Mouse (Mus musculus) liver, adult 2 months (tissue): Measurements from ENCODE around the gene Sdk2. TPM values are rescaled to one million over a fixed set of nuclear protein-coding genes. Genes with fewer than 3 reads are reported as not detected.

Experiments used
- DNase-seq: peaks from one replicate; pipeline ENCODE4 v3.0.0-alpha.2; 2011; ENCODE audit warnings: low read depth, low spot score; ENCODE audit errors: extremely low read depth
- H3K27ac ChIP-seq: fragments of 200-500 bp; replicated peaks from 2 replicates; pipeline ENCODE4 v1.5.1; 2012; ENCODE audit warnings: low read depth, mild to moderate bottlenecking, control low read depth, inconsistent platforms, low read length; ENCODE audit not compliant: insufficient read depth
- H3K27me3 ChIP-seq: fragments of 200-500 bp; 2 replicates; pipeline ENCODE4 v1.6.1; 2012; ENCODE audit warnings: mild to moderate bottlenecking, moderate library complexity, low read length, inconsistent platforms; ENCODE audit not compliant: control insufficient read depth, insufficient read depth
- H3K36me3 ChIP-seq: fragments of 200-500 bp; 2 replicates; pipeline ENCODE4 v1.6.1; 2012; ENCODE audit warnings: low read length, inconsistent platforms; ENCODE audit not compliant: control insufficient read depth, insufficient read depth
- H3K4me1 ChIP-seq: fragments of 200-500 bp; 2 replicates; pipeline ENCODE4 v1.6.1; 2011; ENCODE audit warnings: low read length; ENCODE audit not compliant: control insufficient read depth, insufficient read depth
- H3K4me3 ChIP-seq: fragments of 200-500 bp; 2 replicates; pipeline ENCODE4 v1.5.1; 2011; ENCODE audit warnings: low read depth, mild to moderate bottlenecking, control low read depth, low read length, moderate library complexity; ENCODE audit not compliant: insufficient read depth
- H3K79me2 ChIP-seq: fragments of 200-500 bp; 2 replicates; pipeline ENCODE4 v1.6.1; 2012; ENCODE audit warnings: inconsistent platforms, mild to moderate bottlenecking, low read length, moderate library complexity; ENCODE audit not compliant: control insufficient read depth, insufficient read depth
- H3K9ac ChIP-seq: fragments of 200-500 bp; 2 replicates; pipeline ENCODE4 v1.6.1; 2012; ENCODE audit warnings: low read depth, mild to moderate bottlenecking, control low read depth, inconsistent platforms, low read length
- CTCF ChIP-seq: fragments of 200-500 bp; IDR thresholded peaks from 2 replicates; pipeline ENCODE4 v1.5.1; 2011; ENCODE audit warnings: low read depth, low read length, control low read depth
- POLR2A ChIP-seq: fragments of 200-500 bp; IDR thresholded peaks from 2 replicates; pipeline ENCODE4 v1.6.1; 2011; ENCODE audit warnings: low read length, control low read depth; ENCODE audit not compliant: insufficient read depth; ENCODE audit errors: extremely low read depth
- WGBS: fragments of 180-500 bp; shearing (Covaris S2); methylation state at CpG from one replicate; pipeline ENCODE4 v1.1.7; 2018; 5-methylcytosine and 5-hydroxymethylcytosine counted together
- polyA plus RNA-seq: library from polyadenylated mRNA; depleted of rRNA; stranded (reverse); fragments of >200 nt; gene quantifications from 2 replicates; pipeline ENCODE4 v1.2.3, GENCODE M21; 2012
- total RNA-seq: library from RNA; depleted of rRNA; stranded (reverse); fragments of >200 nt; gene quantifications from 2 replicates; pipeline ENCODE4 v1.2.3, GENCODE M21; 2014

Sdk2 gene
- total and polyA plus RNA-seq, 2 experiments, result 0.07 to 0.28 TPM

DNA sequence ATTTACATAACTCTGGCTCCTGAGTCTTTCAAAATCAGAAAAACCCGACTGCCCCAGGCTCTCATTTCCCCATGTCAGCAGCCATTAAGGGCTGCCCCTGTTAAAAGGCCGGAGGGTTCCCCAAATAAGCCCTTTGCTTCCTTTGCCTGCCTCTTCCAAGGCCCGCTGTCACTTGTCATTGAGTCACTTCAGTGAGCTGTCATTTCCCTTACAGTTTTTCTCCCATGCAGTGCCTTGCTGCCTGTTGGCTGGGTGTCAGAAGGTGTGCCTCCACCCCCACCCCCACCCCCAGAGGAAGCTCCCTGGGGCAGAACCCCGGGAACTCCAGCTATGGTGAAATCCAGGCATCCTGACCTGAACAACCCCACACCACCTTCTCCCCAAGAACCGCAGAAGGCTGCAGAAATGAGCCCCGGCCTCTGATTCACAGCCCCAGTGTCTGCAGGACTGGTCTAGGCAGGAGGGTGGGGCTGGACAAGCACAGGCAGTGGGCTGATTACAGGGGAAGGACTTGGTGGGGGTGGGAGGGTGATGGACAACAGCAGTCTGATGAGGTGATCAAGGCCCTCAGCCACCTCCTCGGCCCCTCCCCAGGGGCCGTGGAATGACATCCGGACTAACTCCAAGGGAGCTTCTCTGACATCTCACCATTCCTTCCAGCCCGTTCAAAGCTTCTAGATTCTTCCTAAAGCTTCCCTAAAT, 300.4 kb downstream of the Sdk2 start:
- DNase-seq, result no peak
- Histone ChIP-seq H3K36me3 (no peaks in the 10 kb centered on the region), H3K79me2 (no peaks in the 10 kb centered on the region), H3K27me3 (no peaks in the 10 kb centered on the region), H3K4me1 (no peaks in the 10 kb centered on the region), H3K27ac (no peak overlapping the region), H3K4me3 (no peak overlapping the region), H3K9ac (no peak overlapping the region)
- TF ChIP-seq POLR2A (no peak), CTCF (no peak)
- 70% methylated on average over 10 of the region's 10 CpGs for WGBS

- H3K27ac ChIP-seq, result no peak overlapping the region
- 93% methylated on average over 6 of the region's 6 CpGs for WGBS
Measured at GRCm38 (mm10) chr11:113764132-113764849, 302.6 kb downstream of the Sdk2 start.

GRCm38 (mm10) chr11:113763449-113763848, 303.4 kb downstream of the Sdk2 start:
- H3K27ac ChIP-seq, result no peak overlapping the region
- DNase-seq, result no peak
- no peaks in the 10 kb centered on the region for H3K79me2 ChIP-seq
- TF ChIP-seq CTCF (no peak), POLR2A (no peak)
- H3K36me3 ChIP-seq, result no peaks in the 10 kb centered on the region
- H3K27me3 ChIP-seq, result no peaks in the 10 kb centered on the region
- H3K4me1 ChIP-seq, result no peaks in the 10 kb centered on the region
- no peak overlapping the region for H3K9ac ChIP-seq
- 59% methylated on average over 5 of the region's 5 CpGs for WGBS
- H3K4me3 ChIP-seq, result no peak overlapping the region

More at GRCm38 (mm10) chr11:113764132-113764849, 302.6 kb downstream of the Sdk2 start:
- Histone ChIP-seq H3K79me2 (no peaks in the 10 kb centered on the region), H3K27me3 (no peaks in the 10 kb centered on the region), H3K9ac (no peak overlapping the region), H3K36me3 (no peaks in the 10 kb centered on the region), H3K4me1 (no peaks in the 10 kb centered on the region), H3K4me3 (no peak overlapping the region)
- no peak for DNase-seq
- no peak for TF ChIP-seq POLR2A
- TF ChIP-seq CTCF, result no peak

- DNase-seq, result no peak
- no peak for TF ChIP-seq POLR2A
- no peak for TF ChIP-seq CTCF
- no peaks in the 10 kb centered on the region for H3K36me3 ChIP-seq
- H3K4me1 ChIP-seq, result no peaks in the 10 kb centered on the region
- H3K4me3 ChIP-seq, result no peak overlapping the region
- H3K9ac ChIP-seq, result no peak overlapping the region
- no peak overlapping the region for H3K27ac ChIP-seq
- no peaks in the 10 kb centered on the region for H3K79me2 ChIP-seq
- H3K27me3 ChIP-seq, result no peaks in the 10 kb centered on the region
- WGBS, result 89% methylated on average over 8 of the region's 8 CpGs
Measured at GRCm38 (mm10) chr11:113762136-113762797, 304.6 kb downstream of the Sdk2 start.

- H3K27ac ChIP-seq, result no peak overlapping the region
- H3K4me3 ChIP-seq, result no peak overlapping the region
- DNase-seq, result no peak
- H3K79me2 ChIP-seq, result no peaks in the 10 kb centered on the region
- H3K4me1 ChIP-seq, result no peaks in the 10 kb centered on the region
- H3K9ac ChIP-seq, result no peak overlapping the region
- H3K36me3 ChIP-seq, result no peaks in the 10 kb centered on the region
- 96% methylated on average over 7 of the region's 7 CpGs for WGBS
- TF ChIP-seq CTCF (no peak), POLR2A (no peak)
- H3K27me3 ChIP-seq, result no peaks in the 10 kb centered on the region
Measured at GRCm38 (mm10) chr11:113761646-113762045, 305.2 kb downstream of the Sdk2 start.
